Mouse (Mus musculus): ENCODE measurements around the gene Kifc5b. TPM values are rescaled to one million over a fixed set of nuclear protein-coding genes. Genes with fewer than 3 reads are reported as not detected.

Gene Kifc5b
- polyA plus RNA-seq, 2 experiments, result 4.9 to 23.7 TPM

GRCm38 (mm10) chr17:26886047-26886749 is 30.7 kb upstream of the Kifc5b start:
- 9% methylated on average over 30 of the region's 30 CpGs for WGBS

DNA sequence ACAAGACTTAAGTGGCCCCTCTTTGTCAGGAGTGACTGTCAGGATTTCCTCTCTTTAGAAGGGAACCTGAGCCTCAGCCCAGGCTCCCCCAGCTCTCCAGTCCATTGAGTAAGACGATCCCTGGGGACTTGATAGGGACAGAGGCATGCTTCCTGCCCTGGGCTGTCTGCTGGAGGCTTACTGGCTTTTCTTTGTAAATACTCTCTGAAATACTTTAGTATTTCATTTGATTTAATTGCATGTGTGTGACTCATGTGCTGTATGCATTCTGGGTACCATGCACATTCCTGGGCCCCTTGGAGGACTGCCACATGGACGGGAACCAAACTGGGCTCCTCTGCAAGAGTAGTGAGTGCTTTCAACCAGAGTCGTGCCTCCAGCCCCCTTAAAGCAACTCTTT is 29.0 kb upstream of the Kifc5b start:
- no peak for TF ChIP-seq POLR2A (IDR thresholded peaks at IDR 0.05; ENCODE audit: borderline replicate concordance, extremely low read depth, insufficient read depth, insufficient read length)
- no peak overlapping the region for H3K27ac ChIP-seq (replicated peaks; ENCODE audit: low read depth, low read length)
- no peaks in the 10 kb centered on the region for H3K36me3 ChIP-seq (ENCODE audit: control insufficient read depth, insufficient read depth, low read length)
- DNase-seq (ENCODE audit: low spot score), result peak; percentile 13
- no peak overlapping the region for H3K4me3 ChIP-seq (replicated peaks; ENCODE audit: low read length)
- H3K4me1 ChIP-seq (ENCODE audit: control insufficient read depth, insufficient read depth, low read length), result peaks cover 7% of the 10 kb centered on the region; the same call in 1 of the 2 replicates
- 0 out of 2 replicates have a peak, but pooled peaks cover 3% of the 10 kb centered on the region for H3K27me3 ChIP-seq (ENCODE audit: control insufficient read depth, insufficient read depth, low read length)
- no peak overlapping the region for H3K4me2 ChIP-seq (replicated peaks; ENCODE audit: low read depth, low read length, severe bottlenecking)
- ATAC-seq (ENCODE audit: low FRiP score, low read depth), result no peak
- H3K9me3 ChIP-seq (ENCODE audit: control insufficient read depth, low read length), result no peaks in the 10 kb centered on the region
- no peak overlapping the region for H3K9ac ChIP-seq (ENCODE audit: low read depth, low read length, severe bottlenecking)
- 12% methylated on average over 3 of the region's 3 CpGs for WGBS

More at GRCm38 (mm10) chr17:26886047-26886749, 30.7 kb upstream of the Kifc5b start:
- H3K9me3 ChIP-seq (ENCODE audit: control insufficient read depth, low read length), result no peaks in the 10 kb centered on the region
- H3K4me1 ChIP-seq (ENCODE audit: control insufficient read depth, insufficient read depth, low read length), result no peaks in the 10 kb centered on the region
- no peaks in the 10 kb centered on the region for H3K36me3 ChIP-seq (ENCODE audit: control insufficient read depth, insufficient read depth, low read length)
- H3K9ac ChIP-seq (ENCODE audit: low read depth, low read length, severe bottlenecking), result 0 out of 2 replicates have a peak overlapping the region, but pooled peaks have one; percentile 12
- H3K4me3 ChIP-seq (replicated peaks; ENCODE audit: low read length), result peak overlapping the region; percentile 41
- ATAC-seq (ENCODE audit: low FRiP score, low read depth) (peak; percentile 90), DNase-seq (ENCODE audit: low spot score) (peak; percentile 90)
- H3K27me3 ChIP-seq (ENCODE audit: control insufficient read depth, insufficient read depth, low read length), result 0 out of 2 replicates have a peak, but pooled peaks cover 3% of the 10 kb centered on the region
- no peak for TF ChIP-seq POLR2A (IDR thresholded peaks at IDR 0.05; ENCODE audit: borderline replicate concordance, extremely low read depth, insufficient read depth, insufficient read length)
- peak overlapping the region; percentile 57 for H3K4me2 ChIP-seq (replicated peaks; ENCODE audit: low read depth, low read length, severe bottlenecking)
- H3K27ac ChIP-seq (replicated peaks; ENCODE audit: low read depth, low read length), result no peak overlapping the region

GRCm38 (mm10) chr17:26892635-26893375 is 24.1 kb upstream of the Kifc5b start:
- H3K36me3 ChIP-seq (ENCODE audit: control insufficient read depth, insufficient read depth, low read length), result no peaks in the 10 kb centered on the region
- no peak overlapping the region for H3K4me3 ChIP-seq (replicated peaks; ENCODE audit: low read length)
- DNase-seq (ENCODE audit: low spot score) (no peak), ATAC-seq (ENCODE audit: low FRiP score, low read depth) (peak; percentile 38; the same call in 1 of the 2 replicates)
- H3K9me3 ChIP-seq (ENCODE audit: control insufficient read depth, low read length), result no peaks in the 10 kb centered on the region
- TF ChIP-seq POLR2A (IDR thresholded peaks at IDR 0.05; ENCODE audit: borderline replicate concordance, extremely low read depth, insufficient read depth, insufficient read length), result no peak
- H3K27me3 ChIP-seq (ENCODE audit: control insufficient read depth, insufficient read depth, low read length), result no peaks in the 10 kb centered on the region
- peak overlapping the region; percentile 11; the same call in 1 of the 2 replicates for H3K4me2 ChIP-seq (replicated peaks; ENCODE audit: low read depth, low read length, severe bottlenecking)
- H3K9ac ChIP-seq (ENCODE audit: low read depth, low read length, severe bottlenecking), result no peak overlapping the region; the same call in 1 of the 2 replicates
- H3K4me1 ChIP-seq (ENCODE audit: control insufficient read depth, insufficient read depth, low read length), result peaks cover 18% of the 10 kb centered on the region
- 53% methylated on average over 16 of the region's 16 CpGs for WGBS
- H3K27ac ChIP-seq (replicated peaks; ENCODE audit: low read depth, low read length), result peak overlapping the region; percentile 40; the same call in 1 of the 2 replicates

- H3K36me3 ChIP-seq (ENCODE audit: control insufficient read depth, insufficient read depth, low read length), result no peaks in the 10 kb centered on the region
- H3K4me3 ChIP-seq (replicated peaks; ENCODE audit: low read length), result no peak overlapping the region
- H3K4me1 ChIP-seq (ENCODE audit: control insufficient read depth, insufficient read depth, low read length), result peaks cover 18% of the 10 kb centered on the region
- no peak for TF ChIP-seq POLR2A (IDR thresholded peaks at IDR 0.05; ENCODE audit: borderline replicate concordance, extremely low read depth, insufficient read depth, insufficient read length)
- ATAC-seq (ENCODE audit: low FRiP score, low read depth), result no peak
- 46% methylated on average over 6 of the region's 6 CpGs for WGBS
- H3K4me2 ChIP-seq (replicated peaks; ENCODE audit: low read depth, low read length, severe bottlenecking), result no peak overlapping the region
- DNase-seq (ENCODE audit: low spot score), result no peak
- H3K9me3 ChIP-seq (ENCODE audit: control insufficient read depth, low read length), result no peaks in the 10 kb centered on the region
- H3K9ac ChIP-seq (ENCODE audit: low read depth, low read length, severe bottlenecking), result no peak overlapping the region
- peak overlapping the region; percentile 40; the same call in 1 of the 2 replicates for H3K27ac ChIP-seq (replicated peaks; ENCODE audit: low read depth, low read length)
- H3K27me3 ChIP-seq (ENCODE audit: control insufficient read depth, insufficient read depth, low read length), result no peaks in the 10 kb centered on the region
Measured at GRCm38 (mm10) chr17:26893492-26893891, 23.4 kb upstream of the Kifc5b start.

GRCm38 (mm10) chr17:26894342-26894741 is 22.5 kb upstream of the Kifc5b start:
- DNase-seq (ENCODE audit: low spot score), result no peak
- 71% methylated on average over 6 of the region's 6 CpGs for WGBS

More at GRCm38 (mm10) chr17:26894342-26894741, 22.5 kb upstream of the Kifc5b start:
- no peaks in the 10 kb centered on the region for H3K36me3 ChIP-seq (ENCODE audit: control insufficient read depth, insufficient read depth, low read length)
- H3K27ac ChIP-seq (replicated peaks; ENCODE audit: low read depth, low read length), result no peak overlapping the region
- H3K9ac ChIP-seq (ENCODE audit: low read depth, low read length, severe bottlenecking), result no peak overlapping the region
- no peak overlapping the region for H3K4me2 ChIP-seq (replicated peaks; ENCODE audit: low read depth, low read length, severe bottlenecking)
- H3K9me3 ChIP-seq (ENCODE audit: control insufficient read depth, low read length), result no peaks in the 10 kb centered on the region
- ATAC-seq (ENCODE audit: low FRiP score, low read depth), result peak; percentile 36; the same call in 1 of the 2 replicates
- TF ChIP-seq POLR2A (IDR thresholded peaks at IDR 0.05; ENCODE audit: borderline replicate concordance, extremely low read depth, insufficient read depth, insufficient read length), result no peak
- H3K4me1 ChIP-seq (ENCODE audit: control insufficient read depth, insufficient read depth, low read length), result peaks cover 18% of the 10 kb centered on the region
- H3K27me3 ChIP-seq (ENCODE audit: control insufficient read depth, insufficient read depth, low read length), result no peaks in the 10 kb centered on the region
- no peak overlapping the region for H3K4me3 ChIP-seq (replicated peaks; ENCODE audit: low read length)
